Mouse (Mus musculus) stomach, embryonic 15.5 days (tissue): Measurements from ENCODE around the gene Cds1. TPM values are rescaled to one million over a fixed set of nuclear protein-coding genes. Genes with fewer than 3 reads are reported as not detected.

Experiments used
- ATAC-seq: fragments of 200-750 bp; cut with Nextera tagmentation; 2 replicates; pipeline ENCODE4 v1.8.0; 2017; ENCODE audit warnings: low read depth, moderate number of reproducible peaks, moderate TSS enrichment; ENCODE audit not compliant: insufficient read depth, low FRiP score
- H3K27ac ChIP-seq: fragments of 300-500 bp; sonication (generic); 2 replicates; pipeline ENCODE4 v1.5.1; 2015; ENCODE audit warnings: mild to moderate bottlenecking, inconsistent platforms
- H3K27me3 ChIP-seq: fragments of 300-500 bp; sonication (generic); replicated peaks from 2 replicates; pipeline ENCODE4 v1.6.1; 2015; ENCODE audit warnings: inconsistent platforms
- H3K36me3 ChIP-seq: fragments of 300-500 bp; sonication (generic); 2 replicates; pipeline ENCODE4 v1.6.1; 2015; ENCODE audit warnings: inconsistent platforms
- H3K4me1 ChIP-seq: fragments of 300-500 bp; sonication (generic); 2 replicates; pipeline ENCODE4 v1.6.1; 2015; ENCODE audit warnings: inconsistent platforms
- H3K4me2 ChIP-seq: fragments of 300-500 bp; sonication (generic); 2 replicates; pipeline ENCODE4 v1.6.1; 2015; ENCODE audit warnings: mild to moderate bottlenecking, inconsistent platforms
- H3K4me3 ChIP-seq: fragments of 300-500 bp; sonication (generic); replicated peaks from 2 replicates; pipeline ENCODE4 v1.5.1; 2015; ENCODE audit warnings: inconsistent platforms
- H3K9ac ChIP-seq: fragments of 300-500 bp; sonication (generic); 2 replicates; pipeline ENCODE4 v1.6.1; 2015; ENCODE audit warnings: inconsistent platforms
- H3K9me3 ChIP-seq: fragments of 300-500 bp; sonication (generic); 2 replicates; pipeline ENCODE4 v1.6.1; 2016; ENCODE audit warnings: inconsistent platforms
- WGBS: fragments of 180-500 bp; shearing (Covaris S2); methylation state at CpG from one replicate; pipeline ENCODE4 v1.1.7; 2015; 5-methylcytosine and 5-hydroxymethylcytosine counted together
- polyA plus RNA-seq: library from polyadenylated mRNA; unstranded; fragments of >200 nt; fragmentation: Nextera tagmentation; extraction: Ambion mirVana; gene quantifications from 2 replicates; pipeline ENCODE4 v1.2.1, GENCODE M21; 2015

The Cds1 gene
- polyA plus RNA-seq, 1 experiment from 2014 or later: 6.5 TPM

GRCm38 (mm10) chr5:101819844-101820243 lies 54.9 kb downstream of the Cds1 start:
- H3K36me3 ChIP-seq: no peaks in the 10 kb centered on the region
- no peak for ATAC-seq
- WGBS: 30% methylated on average over 7 of the region's 7 CpGs
- no peak overlapping the region for H3K4me3 ChIP-seq
- H3K9ac ChIP-seq: no peak overlapping the region
- H3K4me2 ChIP-seq: no peak overlapping the region
- no peaks in the 10 kb centered on the region for H3K9me3 ChIP-seq
- H3K27ac ChIP-seq: no peak overlapping the region
- H3K4me1 ChIP-seq: no peaks in the 10 kb centered on the region
- no peaks in the 10 kb centered on the region for H3K27me3 ChIP-seq

GRCm38 (mm10) chr5:101821052-101821451 lies 56.1 kb downstream of the Cds1 start:
- no peak for ATAC-seq
- H3K27ac ChIP-seq: no peak overlapping the region
- no peaks in the 10 kb centered on the region for H3K27me3 ChIP-seq
- no peak overlapping the region for H3K4me2 ChIP-seq
- no peaks in the 10 kb centered on the region for H3K36me3 ChIP-seq
- WGBS: 61% methylated on average over 8 of the region's 8 CpGs
- no peaks in the 10 kb centered on the region for H3K9me3 ChIP-seq
- H3K4me3 ChIP-seq: no peak overlapping the region
- no peak overlapping the region for H3K9ac ChIP-seq
- H3K4me1 ChIP-seq: no peaks in the 10 kb centered on the region

- Histone ChIP-seq H3K36me3 (no peaks in the 10 kb centered on the region), H3K4me1 (0 out of 2 replicates have a peak, but pooled peaks cover 5% of the 10 kb centered on the region), H3K4me2 (no peak overlapping the region), H3K9ac (no peak overlapping the region), H3K27me3 (no peaks in the 10 kb centered on the region), H3K27ac (no peak overlapping the region), H3K9me3 (no peaks in the 10 kb centered on the region), H3K4me3 (no peak overlapping the region)
- no peak for ATAC-seq
- WGBS: 69% methylated on average over 17 of the region's 17 CpGs
Measured at GRCm38 (mm10) chr5:101821491-101822310, 56.8 kb downstream of the Cds1 start.

- Histone ChIP-seq H3K27ac (no peak overlapping the region), H3K4me2 (no peak overlapping the region), H3K36me3 (no peaks in the 10 kb centered on the region), H3K9ac (no peak overlapping the region), H3K27me3 (no peaks in the 10 kb centered on the region), H3K4me3 (no peak overlapping the region), H3K4me1 (0 out of 2 replicates have a peak, but pooled peaks cover 8% of the 10 kb centered on the region), H3K9me3 (no peaks in the 10 kb centered on the region)
- no peak for ATAC-seq
- WGBS: 54% methylated on average over 6 of the region's 6 CpGs
Measured at GRCm38 (mm10) chr5:101822311-101822670, 57.4 kb downstream of the Cds1 start.

GRCm38 (mm10) chr5:101825111-101825911 lies 60.4 kb downstream of the Cds1 start:
- Histone ChIP-seq H3K27ac (no peak overlapping the region), H3K9ac (no peak overlapping the region)

GRCm38 (mm10) chr5:101826531-101826970 lies 61.6 kb downstream of the Cds1 start:
- WGBS: 8% methylated on average over 15 of the region's 15 CpGs
- Histone ChIP-seq H3K4me2 (peak overlapping the region; percentile 48), H3K36me3 (no peaks in the 10 kb centered on the region), H3K4me1 (0 out of 2 replicates have a peak, but pooled peaks cover 8% of the 10 kb centered on the region), H3K9me3 (no peaks in the 10 kb centered on the region), H3K4me3 (0 out of 2 replicates have a peak overlapping the region, but pooled peaks have one; percentile 10), H3K27ac (no peak overlapping the region), H3K9ac (no peak overlapping the region), H3K27me3 (no peaks in the 10 kb centered on the region)
- ATAC-seq: peak; percentile 61

More at GRCm38 (mm10) chr5:101825111-101825911, 60.4 kb downstream of the Cds1 start:
- 37% methylated on average over 13 of the region's 13 CpGs for WGBS
- H3K4me3 ChIP-seq: no peak overlapping the region
- no peaks in the 10 kb centered on the region for H3K36me3 ChIP-seq
- peak overlapping the region; percentile 14; the same call in 1 of the 2 replicates for H3K4me2 ChIP-seq
- 0 out of 2 replicates have a peak, but pooled peaks cover 8% of the 10 kb centered on the region for H3K4me1 ChIP-seq
- no peaks in the 10 kb centered on the region for H3K27me3 ChIP-seq
- ATAC-seq: no peak
- H3K9me3 ChIP-seq: no peaks in the 10 kb centered on the region

GRCm38 (mm10) chr5:101827477-101827876 lies 62.5 kb downstream of the Cds1 start:
- H3K27ac ChIP-seq: no peak overlapping the region
- no peak overlapping the region for H3K4me3 ChIP-seq
- H3K4me2 ChIP-seq: no peak overlapping the region
- WGBS: 26% methylated on average over 12 of the region's 12 CpGs
- H3K27me3 ChIP-seq: no peaks in the 10 kb centered on the region
- H3K4me1 ChIP-seq: 0 out of 2 replicates have a peak, but pooled peaks cover 8% of the 10 kb centered on the region
- ATAC-seq: no peak
- H3K9me3 ChIP-seq: no peaks in the 10 kb centered on the region
- H3K9ac ChIP-seq: no peak overlapping the region
- no peaks in the 10 kb centered on the region for H3K36me3 ChIP-seq

- Histone ChIP-seq H3K9me3 (no peaks in the 10 kb centered on the region), H3K27me3 (no peaks in the 10 kb centered on the region), H3K4me3 (no peak overlapping the region), H3K27ac (no peak overlapping the region), H3K9ac (no peak overlapping the region), H3K36me3 (0 out of 2 replicates have a peak, but pooled peaks cover 6% of the 10 kb centered on the region), H3K4me2 (no peak overlapping the region), H3K4me1 (0 out of 2 replicates have a peak, but pooled peaks cover 8% of the 10 kb centered on the region)
- no peak for ATAC-seq
- 77% methylated on average over 3 of the region's 3 CpGs for WGBS
Measured at GRCm38 (mm10) chr5:101828932-101829331, 64.0 kb downstream of the Cds1 start.

- no peak overlapping the region for H3K9ac ChIP-seq
- no peak overlapping the region for H3K4me3 ChIP-seq
- 75% methylated on average over 8 of the region's 8 CpGs for WGBS
- no peak for ATAC-seq
- H3K27ac ChIP-seq: no peak overlapping the region
- H3K36me3 ChIP-seq: peaks cover 11% of the 10 kb centered on the region; the same call in 1 of the 2 replicates
- no peak overlapping the region for H3K4me2 ChIP-seq
- H3K4me1 ChIP-seq: 0 out of 2 replicates have a peak, but pooled peaks cover 8% of the 10 kb centered on the region
- H3K27me3 ChIP-seq: no peaks in the 10 kb centered on the region
- no peaks in the 10 kb centered on the region for H3K9me3 ChIP-seq
Measured at GRCm38 (mm10) chr5:101830180-101830579, 65.2 kb downstream of the Cds1 start.

- Histone ChIP-seq H3K4me3 (no peak overlapping the region), H3K27me3 (no peaks in the 10 kb centered on the region), H3K9me3 (no peaks in the 10 kb centered on the region), H3K4me1 (no peaks in the 10 kb centered on the region), H3K36me3 (peaks cover 19% of the 10 kb centered on the region), H3K27ac (no peak overlapping the region), H3K4me2 (no peak overlapping the region), H3K9ac (no peak overlapping the region)
- no peak for ATAC-seq
- WGBS: 93% methylated on average over 6 of the region's 6 CpGs
Measured at GRCm38 (mm10) chr5:101832042-101832441, 67.1 kb downstream of the Cds1 start.

- Histone ChIP-seq H3K9me3 (no peaks in the 10 kb centered on the region), H3K27me3 (no peaks in the 10 kb centered on the region), H3K4me2 (no peak overlapping the region), H3K27ac (no peak overlapping the region), H3K4me1 (no peaks in the 10 kb centered on the region), H3K9ac (no peak overlapping the region), H3K36me3 (peaks cover 21% of the 10 kb centered on the region), H3K4me3 (no peak overlapping the region)
- 88% methylated on average over 5 of the region's 5 CpGs for WGBS
- no peak for ATAC-seq
Measured at GRCm38 (mm10) chr5:101832991-101833390, 68.1 kb downstream of the Cds1 start.

- no peak overlapping the region for H3K4me2 ChIP-seq
- H3K36me3 ChIP-seq: peaks cover 21% of the 10 kb centered on the region
- no peaks in the 10 kb centered on the region for H3K4me1 ChIP-seq
- no peak for ATAC-seq
- no peak overlapping the region for H3K9ac ChIP-seq
- H3K9me3 ChIP-seq: no peaks in the 10 kb centered on the region
- no peaks in the 10 kb centered on the region for H3K27me3 ChIP-seq
- 74% methylated on average over 8 of the region's 8 CpGs for WGBS
- no peak overlapping the region for H3K4me3 ChIP-seq
- no peak overlapping the region for H3K27ac ChIP-seq
Measured at GRCm38 (mm10) chr5:101833875-101834274, 68.9 kb downstream of the Cds1 start.
